Mouse (Mus musculus) megakaryocyte, embryonic 14.5 days (primary cell): Measurements from ENCODE around the gene Arg1. TPM values are rescaled to one million over a fixed set of nuclear protein-coding genes. Genes with fewer than 3 reads are reported as not detected.

ENCODE experiments used
- H3K27me3 ChIP-seq: replicated peaks from 2 replicates; pipeline ENCODE3; 2012; ENCODE audit warnings: inconsistent platforms
- H3K36me3 ChIP-seq: replicated peaks from 2 replicates; pipeline ENCODE3; 2012; ENCODE audit warnings: low read length, inconsistent platforms, mixed read lengths
- H3K4me1 ChIP-seq: 2 replicates; pipeline ENCODE4 v1.6.1; 2012; ENCODE audit warnings: inconsistent platforms
- H3K4me3 ChIP-seq: replicated peaks from 2 replicates; pipeline ENCODE3; 2012; ENCODE audit warnings: moderate library complexity, mild to moderate bottlenecking, inconsistent platforms
- H3K9me3 ChIP-seq: 2 replicates; pipeline ENCODE4 v1.6.1; 2012; ENCODE audit warnings: inconsistent platforms
- FLI1 ChIP-seq: IDR thresholded peaks from 2 replicates; pipeline ENCODE4 v1.6.1; 2012; ENCODE audit warnings: low read length, inconsistent platforms, mixed read lengths
- GATA1 ChIP-seq: IDR thresholded peaks from 3 replicates; pipeline ENCODE4 v1.6.1; 2012; ENCODE audit warnings: mixed read lengths, low read length, inconsistent platforms, borderline replicate concordance
- polyA plus RNA-seq: library from polyadenylated mRNA; stranded (reverse); fragments of >175 nt; gene quantifications from 2 replicates; pipeline ENCODE4 v1.2.3, GENCODE M21; 2012; ENCODE audit warnings: low replicate concordance; ENCODE audit not compliant: insufficient read depth

The Arg1 gene
- polyA plus RNA-seq, 1 experiment, result 22.8 TPM

DNA sequence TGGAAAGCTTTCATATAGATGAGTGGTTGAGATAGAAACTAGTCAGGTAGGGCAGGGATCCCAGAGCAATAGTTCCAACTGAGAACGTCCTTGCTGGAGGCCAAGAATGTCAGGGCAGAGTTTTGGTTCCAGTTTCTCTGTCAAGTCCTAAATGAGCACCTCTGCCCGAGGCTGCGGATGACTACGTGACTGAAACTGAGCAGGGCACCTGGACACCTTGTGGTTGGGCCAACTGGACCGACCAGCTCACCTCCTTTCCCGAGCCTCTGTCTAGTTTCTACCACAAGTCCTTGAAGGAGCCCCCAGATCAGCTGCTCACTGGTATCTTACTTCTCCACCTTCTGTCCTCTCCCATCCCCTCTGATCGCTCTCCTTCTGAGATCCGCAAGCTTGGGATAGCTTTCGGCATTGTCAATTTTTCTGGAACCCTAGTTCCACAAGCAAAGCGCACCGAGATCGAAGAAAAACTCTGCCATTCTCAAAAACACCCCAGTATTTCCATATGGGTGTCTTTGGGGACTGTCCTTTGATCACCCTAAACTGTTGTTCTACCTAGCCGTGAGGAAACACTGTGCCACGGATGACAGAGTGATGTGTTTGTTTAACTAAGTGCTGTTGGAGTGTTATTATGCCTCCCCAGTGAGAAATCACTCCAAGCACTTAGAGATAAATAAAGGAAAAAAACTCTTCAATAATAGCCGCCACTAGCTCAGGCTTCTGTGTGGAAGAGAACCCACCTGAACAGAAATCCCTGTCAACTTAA is 31.2 kb upstream of the Arg1 start:
- no peaks in the 10 kb centered on the region for H3K9me3 ChIP-seq
- H3K27me3 ChIP-seq, result peaks cover 4% of the 10 kb centered on the region
- peaks cover 4% of the 10 kb centered on the region for H3K4me1 ChIP-seq
- H3K4me3 ChIP-seq, result no peak overlapping the region
- TF ChIP-seq GATA1, result no peak
- TF ChIP-seq FLI1, result no peak
- H3K36me3 ChIP-seq, result no peaks in the 10 kb centered on the region

- Histone ChIP-seq H3K36me3 (no peaks in the 10 kb centered on the region), H3K4me3 (no peak overlapping the region), H3K4me1 (peaks cover 9% of the 10 kb centered on the region), H3K9me3 (no peaks in the 10 kb centered on the region), H3K27me3 (no peaks in the 10 kb centered on the region)
- no peak for TF ChIP-seq GATA1
- no peak for TF ChIP-seq FLI1
Observed at GRCm38 (mm10) chr10:24953876-24954275, 26.6 kb upstream of the Arg1 start.

DNA sequence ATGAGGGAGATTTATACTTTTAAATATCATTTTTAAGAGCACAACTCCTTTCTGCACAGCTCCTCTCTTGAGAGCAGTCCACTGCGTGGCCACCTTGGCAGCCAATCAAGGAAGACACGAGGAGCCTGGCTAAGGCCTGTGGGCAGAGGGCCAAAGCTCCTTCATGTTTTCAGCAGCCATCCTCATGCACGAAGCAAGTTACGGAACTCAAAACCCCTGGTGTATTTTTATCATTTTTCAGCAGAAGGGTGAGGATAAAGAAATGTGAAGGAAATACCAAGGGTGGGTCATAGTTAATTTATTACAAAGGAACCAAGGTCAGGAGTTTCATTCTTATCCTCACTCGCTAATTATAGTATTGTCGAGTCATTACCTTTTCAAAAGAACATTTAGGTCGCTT is 25.3 kb upstream of the Arg1 start:
- no peak overlapping the region for H3K4me3 ChIP-seq
- H3K4me1 ChIP-seq, result peaks cover 9% of the 10 kb centered on the region
- TF ChIP-seq FLI1 (no peak), GATA1 (no peak)
- no peaks in the 10 kb centered on the region for H3K27me3 ChIP-seq
- no peaks in the 10 kb centered on the region for H3K9me3 ChIP-seq
- no peaks in the 10 kb centered on the region for H3K36me3 ChIP-seq

DNA sequence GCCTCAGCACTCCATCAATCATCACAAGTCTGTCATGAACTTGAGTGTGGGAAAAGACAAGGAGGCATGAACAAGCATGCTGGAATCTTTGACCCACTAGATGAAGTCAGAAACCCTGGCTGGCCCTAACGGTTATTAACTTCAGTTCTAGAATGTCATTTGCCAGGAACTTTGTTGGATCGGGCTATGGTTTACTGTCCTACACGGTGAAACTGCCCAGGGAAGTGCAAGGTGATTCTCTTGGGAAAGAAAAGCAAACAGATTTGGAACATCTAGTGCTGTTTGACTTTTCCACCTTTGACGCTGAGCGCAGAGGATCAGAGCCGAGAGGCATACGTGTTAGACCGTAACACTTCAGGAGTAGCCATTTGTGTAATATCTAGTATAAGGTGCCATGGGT is 24.3 kb upstream of the Arg1 start:
- TF ChIP-seq GATA1, result no peak
- no peak for TF ChIP-seq FLI1
- Histone ChIP-seq H3K4me3 (no peak overlapping the region), H3K9me3 (no peaks in the 10 kb centered on the region), H3K27me3 (no peaks in the 10 kb centered on the region), H3K36me3 (no peaks in the 10 kb centered on the region), H3K4me1 (peaks cover 9% of the 10 kb centered on the region)

GRCm38 (mm10) chr10:24950223-24950622 is 22.9 kb upstream of the Arg1 start:
- Histone ChIP-seq H3K4me3 (peak overlapping the region; percentile 25), H3K4me1 (peaks cover 9% of the 10 kb centered on the region), H3K36me3 (no peaks in the 10 kb centered on the region), H3K9me3 (no peaks in the 10 kb centered on the region), H3K27me3 (no peaks in the 10 kb centered on the region)
- TF ChIP-seq FLI1 (no peak), GATA1 (no peak)

- no peak for TF ChIP-seq FLI1
- TF ChIP-seq GATA1, result no peak
Observed at GRCm38 (mm10) chr10:24948278-24948677, 21.0 kb upstream of the Arg1 start.

GRCm38 (mm10) chr10:24947871-24948270 is 20.6 kb upstream of the Arg1 start:
- H3K4me3 ChIP-seq, result no peak overlapping the region
- H3K9me3 ChIP-seq, result no peaks in the 10 kb centered on the region
- H3K4me1 ChIP-seq, result peaks cover 5% of the 10 kb centered on the region
- TF ChIP-seq GATA1, result no peak
- TF ChIP-seq FLI1, result no peak
- H3K36me3 ChIP-seq, result no peaks in the 10 kb centered on the region
- no peaks in the 10 kb centered on the region for H3K27me3 ChIP-seq

More at GRCm38 (mm10) chr10:24948278-24948677, 21.0 kb upstream of the Arg1 start:
- Histone ChIP-seq H3K4me1 (peaks cover 5% of the 10 kb centered on the region), H3K4me3 (no peak overlapping the region), H3K36me3 (no peaks in the 10 kb centered on the region), H3K27me3 (no peaks in the 10 kb centered on the region), H3K9me3 (no peaks in the 10 kb centered on the region)

- Histone ChIP-seq H3K9me3 (no peaks in the 10 kb centered on the region), H3K27me3 (no peaks in the 10 kb centered on the region), H3K36me3 (no peaks in the 10 kb centered on the region), H3K4me3 (no peak overlapping the region), H3K4me1 (peaks cover 5% of the 10 kb centered on the region)
- TF ChIP-seq FLI1, result no peak
- no peak for TF ChIP-seq GATA1
Observed at GRCm38 (mm10) chr10:24930143-24930542, 2.9 kb upstream of the Arg1 start.

DNA sequence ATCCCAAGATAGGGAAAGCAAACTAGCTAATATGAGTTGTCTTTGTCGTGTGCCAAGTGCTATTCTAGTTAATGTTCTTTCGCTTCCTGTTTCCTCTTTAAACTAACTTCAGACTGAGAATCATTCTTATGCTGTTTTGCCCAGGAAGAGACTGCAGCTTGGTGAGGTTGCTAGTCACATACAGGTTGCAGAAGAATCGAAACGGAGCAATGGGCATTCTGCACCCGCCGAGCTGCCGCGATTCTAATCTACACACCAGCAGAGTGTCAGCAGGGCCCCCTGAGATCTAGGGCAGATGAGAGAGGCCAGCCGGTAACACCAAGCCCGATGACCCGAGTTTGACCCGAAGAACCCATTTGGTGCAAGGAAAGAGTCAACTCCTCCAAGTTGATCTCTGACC is 788 bp upstream of the Arg1 start:
- peak overlapping the region; percentile 74 for H3K4me3 ChIP-seq
- TF ChIP-seq FLI1, result no peak
- TF ChIP-seq GATA1, result no peak
- no peaks in the 10 kb centered on the region for H3K27me3 ChIP-seq

GRCm38 (mm10) chr10:24926380-24926779 is 904 bp downstream of the Arg1 start:
- no peak overlapping the region for H3K4me3 ChIP-seq
- TF ChIP-seq FLI1 (no peak), GATA1 (no peak)
- H3K27me3 ChIP-seq, result no peaks in the 10 kb centered on the region
- H3K36me3 ChIP-seq, result peaks cover 6% of the 10 kb centered on the region
- H3K4me1 ChIP-seq, result peaks cover 5% of the 10 kb centered on the region
- H3K9me3 ChIP-seq, result no peaks in the 10 kb centered on the region

More for the DNA sequence above, 788 bp upstream of the Arg1 start:
- H3K4me1 ChIP-seq, result peaks cover 5% of the 10 kb centered on the region
- no peaks in the 10 kb centered on the region for H3K36me3 ChIP-seq
- H3K9me3 ChIP-seq, result no peaks in the 10 kb centered on the region

DNA sequence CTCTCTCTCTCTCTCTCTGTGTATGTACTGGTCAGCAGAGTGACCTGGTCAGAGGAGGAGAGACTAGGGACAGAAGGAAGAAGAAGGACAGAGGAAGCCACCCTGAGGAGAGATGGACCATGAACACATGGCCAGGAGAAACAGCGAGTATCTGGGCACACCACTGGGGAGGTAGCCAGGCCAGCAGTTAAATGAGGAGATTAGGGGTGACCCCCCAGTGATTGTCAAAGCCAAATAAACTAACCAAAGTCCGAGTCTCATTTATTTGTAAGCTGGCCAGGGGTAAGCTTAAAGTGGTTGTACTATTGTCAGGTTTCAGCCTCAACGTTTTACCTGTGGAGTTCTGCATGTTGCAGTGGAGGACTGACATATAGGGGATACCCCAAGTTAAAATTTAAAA is 3.0 kb downstream of the Arg1 start:
- H3K9me3 ChIP-seq, result no peaks in the 10 kb centered on the region
- no peak for TF ChIP-seq FLI1
- TF ChIP-seq GATA1, result no peak
- no peak overlapping the region for H3K4me3 ChIP-seq
- peaks cover 10% of the 10 kb centered on the region for H3K36me3 ChIP-seq
- H3K4me1 ChIP-seq, result peaks cover 5% of the 10 kb centered on the region
- no peaks in the 10 kb centered on the region for H3K27me3 ChIP-seq
